Mouse (Mus musculus): ENCODE measurements around the gene Hhatl. TPM values are rescaled to one million over a fixed set of nuclear protein-coding genes. Genes with fewer than 3 reads are reported as not detected.
A peak's percentile ranks its signal among the peaks of the same experiment; 100 is the strongest.

Hhatl gene
- polyA plus RNA-seq, 1 experiment from 2014 or later, result 2.1 TPM

- H3K4me1 ChIP-seq (ENCODE audit: control insufficient read depth, insufficient read depth, low read length), result peaks cover 23% of the 10 kb centered on the region
- H3K4me3 ChIP-seq (ENCODE audit: low read length), result no peak overlapping the region
- no peak overlapping the region for H3K4me2 ChIP-seq (ENCODE audit: low read depth, low read length)
- H3K27ac ChIP-seq (ENCODE audit: low read length), result no peak overlapping the region
- peaks cover 25% of the 10 kb centered on the region for H3K36me3 ChIP-seq (ENCODE audit: control insufficient read depth, insufficient read depth, low read length)
- 0 out of 2 replicates have a peak overlapping the region, but pooled peaks have one; percentile 24 for H3K9ac ChIP-seq (ENCODE audit: low read depth, low read length)
- H3K9me3 ChIP-seq (ENCODE audit: control insufficient read depth, low read length), result no peaks in the 10 kb centered on the region
- no peak for ATAC-seq
- 90% methylated on average over 19 of the region's 19 CpGs for WGBS
- no peaks in the 10 kb centered on the region for H3K27me3 ChIP-seq (replicated peaks; ENCODE audit: control insufficient read depth, insufficient read depth, low read length)
Measured at GRCm38 (mm10) chr9:121763716-121764115, 28.6 kb downstream of the Hhatl start.

- 89% methylated on average over 25 of the region's 25 CpGs for WGBS
- Histone ChIP-seq H3K9me3 (ENCODE audit: control insufficient read depth, low read length) (no peaks in the 10 kb centered on the region), H3K9ac (ENCODE audit: low read depth, low read length) (no peak overlapping the region), H3K4me3 (ENCODE audit: low read length) (no peak overlapping the region), H3K36me3 (ENCODE audit: control insufficient read depth, insufficient read depth, low read length) (peaks cover 19% of the 10 kb centered on the region), H3K27me3 (replicated peaks; ENCODE audit: control insufficient read depth, insufficient read depth, low read length) (no peaks in the 10 kb centered on the region), H3K4me1 (ENCODE audit: control insufficient read depth, insufficient read depth, low read length) (peaks cover 31% of the 10 kb centered on the region), H3K4me2 (ENCODE audit: low read depth, low read length) (no peak overlapping the region), H3K27ac (ENCODE audit: low read length) (no peak overlapping the region)
- no peak for ATAC-seq
Measured at GRCm38 (mm10) chr9:121762761-121763160, 29.5 kb downstream of the Hhatl start.

GRCm38 (mm10) chr9:121762248-121762647 lies 30.1 kb downstream of the Hhatl start:
- no peak for ATAC-seq
- Histone ChIP-seq H3K4me1 (ENCODE audit: control insufficient read depth, insufficient read depth, low read length) (peaks cover 31% of the 10 kb centered on the region), H3K9me3 (ENCODE audit: control insufficient read depth, low read length) (no peaks in the 10 kb centered on the region), H3K36me3 (ENCODE audit: control insufficient read depth, insufficient read depth, low read length) (peaks cover 16% of the 10 kb centered on the region; the same call in 1 of the 2 replicates), H3K27me3 (replicated peaks; ENCODE audit: control insufficient read depth, insufficient read depth, low read length) (no peaks in the 10 kb centered on the region), H3K4me3 (ENCODE audit: low read length) (no peak overlapping the region), H3K27ac (ENCODE audit: low read length) (no peak overlapping the region), H3K4me2 (ENCODE audit: low read depth, low read length) (0 out of 2 replicates have a peak overlapping the region, but pooled peaks have one; percentile 97), H3K9ac (ENCODE audit: low read depth, low read length) (0 out of 2 replicates have a peak overlapping the region, but pooled peaks have one; percentile 5)
- WGBS, result 84% methylated on average over 10 of the region's 10 CpGs

- 64% methylated on average over 8 of the region's 8 CpGs for WGBS
- H3K36me3 ChIP-seq (ENCODE audit: control insufficient read depth, insufficient read depth, low read length), result peaks cover 16% of the 10 kb centered on the region; the same call in 1 of the 2 replicates
- H3K4me2 ChIP-seq (ENCODE audit: low read depth, low read length), result 0 out of 2 replicates have a peak overlapping the region, but pooled peaks have one; percentile 97
- no peak for ATAC-seq
- no peak overlapping the region; the same call in 1 of the 2 replicates for H3K27ac ChIP-seq (ENCODE audit: low read length)
- no peaks in the 10 kb centered on the region for H3K27me3 ChIP-seq (replicated peaks; ENCODE audit: control insufficient read depth, insufficient read depth, low read length)
- peak overlapping the region; percentile 92; the same call in 1 of the 2 replicates for H3K9ac ChIP-seq (ENCODE audit: low read depth, low read length)
- H3K4me3 ChIP-seq (ENCODE audit: low read length), result no peak overlapping the region
- H3K9me3 ChIP-seq (ENCODE audit: control insufficient read depth, low read length), result no peaks in the 10 kb centered on the region
- H3K4me1 ChIP-seq (ENCODE audit: control insufficient read depth, insufficient read depth, low read length), result peaks cover 31% of the 10 kb centered on the region
Measured at GRCm38 (mm10) chr9:121761787-121762186, 30.5 kb downstream of the Hhatl start.

- Histone ChIP-seq H3K9me3 (ENCODE audit: control insufficient read depth, low read length) (no peaks in the 10 kb centered on the region), H3K4me1 (ENCODE audit: control insufficient read depth, insufficient read depth, low read length) (peaks cover 31% of the 10 kb centered on the region), H3K4me2 (ENCODE audit: low read depth, low read length) (peak overlapping the region; percentile 97), H3K27ac (ENCODE audit: low read length) (no peak overlapping the region; the same call in 1 of the 2 replicates), H3K36me3 (ENCODE audit: control insufficient read depth, insufficient read depth, low read length) (peaks cover 12% of the 10 kb centered on the region; the same call in 1 of the 2 replicates), H3K27me3 (replicated peaks; ENCODE audit: control insufficient read depth, insufficient read depth, low read length) (no peaks in the 10 kb centered on the region), H3K9ac (ENCODE audit: low read depth, low read length) (peak overlapping the region; percentile 92), H3K4me3 (ENCODE audit: low read length) (peak overlapping the region; percentile 81)
- WGBS, result 58% methylated on average over 10 of the region's 10 CpGs
- no peak for ATAC-seq
Measured at GRCm38 (mm10) chr9:121761091-121761665, 31.1 kb downstream of the Hhatl start.

GRCm38 (mm10) chr9:121760271-121761090 lies 31.8 kb downstream of the Hhatl start:
- WGBS, result 1% methylated on average over 41 of the region's 43 CpGs
- Histone ChIP-seq H3K27me3 (replicated peaks; ENCODE audit: control insufficient read depth, insufficient read depth, low read length) (no peaks in the 10 kb centered on the region), H3K4me3 (ENCODE audit: low read length) (peak overlapping the region; percentile 81), H3K9ac (ENCODE audit: low read depth, low read length) (peak overlapping the region; percentile 92), H3K27ac (ENCODE audit: low read length) (peak overlapping the region; percentile 92), H3K4me2 (ENCODE audit: low read depth, low read length) (peak overlapping the region; percentile 97), H3K36me3 (ENCODE audit: control insufficient read depth, insufficient read depth, low read length) (peaks cover 11% of the 10 kb centered on the region; the same call in 1 of the 2 replicates), H3K9me3 (ENCODE audit: control insufficient read depth, low read length) (no peaks in the 10 kb centered on the region), H3K4me1 (ENCODE audit: control insufficient read depth, insufficient read depth, low read length) (peaks cover 31% of the 10 kb centered on the region)
- ATAC-seq, result peak; percentile 68

- Histone ChIP-seq H3K27me3 (replicated peaks; ENCODE audit: control insufficient read depth, insufficient read depth, low read length) (no peaks in the 10 kb centered on the region), H3K36me3 (ENCODE audit: control insufficient read depth, insufficient read depth, low read length) (peaks cover 9% of the 10 kb centered on the region), H3K9me3 (ENCODE audit: control insufficient read depth, low read length) (no peaks in the 10 kb centered on the region), H3K27ac (ENCODE audit: low read length) (peak within 1 kb of the TSS; percentile 92), H3K4me3 (ENCODE audit: low read length) (peak within 1 kb of the TSS; percentile 81), H3K4me1 (ENCODE audit: control insufficient read depth, insufficient read depth, low read length) (peaks cover 31% of the 10 kb centered on the region), H3K4me2 (ENCODE audit: low read depth, low read length) (peak within 1 kb of the TSS; percentile 97), H3K9ac (ENCODE audit: low read depth, low read length) (peak within 1 kb of the TSS; percentile 92)
- ATAC-seq, result peak; percentile 81
- WGBS, result under 1% methylated on average over 79 of the region's 97 CpGs
Measured at GRCm38 (mm10) chr9:121759091-121760081, 32.9 kb downstream of the Hhatl start, which contains the start of gene Zfp651. Gene Zfp651, plus strand, starts transcription at chr9:121759330.

- Histone ChIP-seq H3K9me3 (ENCODE audit: control insufficient read depth, low read length) (no peaks in the 10 kb centered on the region), H3K4me2 (ENCODE audit: low read depth, low read length) (peak overlapping the region; percentile 97), H3K9ac (ENCODE audit: low read depth, low read length) (peak overlapping the region; percentile 92), H3K4me3 (ENCODE audit: low read length) (peak overlapping the region; percentile 81), H3K36me3 (ENCODE audit: control insufficient read depth, insufficient read depth, low read length) (peaks cover 11% of the 10 kb centered on the region), H3K27me3 (replicated peaks; ENCODE audit: control insufficient read depth, insufficient read depth, low read length) (no peaks in the 10 kb centered on the region), H3K27ac (ENCODE audit: low read length) (no peak overlapping the region), H3K4me1 (ENCODE audit: control insufficient read depth, insufficient read depth, low read length) (peaks cover 31% of the 10 kb centered on the region)
- no peak for ATAC-seq
- WGBS, result 53% methylated on average over 10 of the region's 10 CpGs
Measured at GRCm38 (mm10) chr9:121757835-121758814, 34.2 kb downstream of the Hhatl start.

Data from intestine, embryonic 16.5 days (tissue).